In the genomic region with DNA sequence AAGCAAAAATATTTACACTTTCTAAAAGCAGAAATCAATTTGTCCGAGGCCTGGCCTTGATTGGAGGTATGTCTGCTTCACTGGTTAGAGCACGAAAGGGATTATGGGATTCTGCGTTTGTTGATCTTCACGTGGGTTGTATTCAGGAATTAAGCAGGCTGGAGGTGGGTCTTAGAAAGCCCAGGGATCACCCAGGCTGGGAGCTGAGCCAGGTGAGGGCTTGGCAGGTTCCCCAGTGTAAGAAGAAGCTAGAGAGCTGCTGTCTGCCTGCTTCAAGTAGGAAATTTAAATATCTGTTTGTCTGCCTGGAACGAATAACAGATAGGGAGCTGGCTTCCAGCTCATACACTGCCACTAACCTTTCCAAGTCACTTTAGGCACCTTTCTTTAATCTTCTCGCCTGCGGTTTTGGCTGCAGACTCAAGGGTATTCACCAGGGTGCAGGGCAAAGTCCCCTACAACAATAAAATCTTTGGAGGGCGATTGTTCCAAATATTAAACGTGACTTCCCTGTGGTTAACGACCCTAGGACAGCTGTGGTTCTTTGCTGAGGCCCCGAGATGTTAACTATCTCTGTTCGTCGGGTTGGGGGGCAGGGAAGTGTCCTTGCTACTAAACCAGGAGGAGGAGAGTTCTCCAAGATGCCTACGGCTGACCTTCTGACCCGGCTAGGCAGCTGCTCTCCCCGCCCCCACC, we compare ENCODE assay signal across 9 mouse cellular contexts.
DNase-seq lines count a peak whose midpoint lies in the region; ATAC-seq and TF ChIP-seq lines count a peak whose summit lies in the region.
"Had no signal": no experiment of that assay in that cellular context is flagged by ENCODE, and none has a peak within 500 bp of the region (broad histone marks: within the 10 kb centered on the region; RNA-seq: fewer than 3 reads in every experiment).

No protein-coding gene starts in this region.

- 0 out of 2 replicates have a peak overlapping the region, but pooled peaks have one; percentile 10 for H3K9ac ChIP-seq in heart, embryonic 11.5 days (ENCODE audit: low read depth, low read length)
- peak overlapping the region; percentile 17; the same call in 1 of the 2 replicates for H3K9ac ChIP-seq in lung, embryonic 14.5 days

- H3K27ac ChIP-seq in heart, embryonic 11.5 days (ENCODE audit: low read depth, low read length) = peak overlapping the region; percentile 37; the same call in 1 of the 2 replicates
- H3K27ac ChIP-seq in lung, embryonic 14.5 days (ENCODE audit: low read depth) = peak overlapping the region; percentile 78
- peak overlapping the region; percentile 53 for H3K27ac ChIP-seq in small intestine, adult 2 months (ENCODE audit: insufficient read depth, low read depth, low read length)
- H3K27ac ChIP-seq in layer of hippocampus, adult 2 months = no peak overlapping the region
- H3K27ac ChIP-seq: macrophage had no signal

- peaks cover 5% of the 10 kb centered on the region; the same call in 1 of the 2 replicates for H3K27me3 ChIP-seq in heart, embryonic 11.5 days (ENCODE audit: control insufficient read depth, insufficient read depth, low read length)
- no peaks in the 10 kb centered on the region for H3K27me3 ChIP-seq in lung, embryonic 14.5 days (ENCODE audit: insufficient read depth, low read length)
- no peaks in the 10 kb centered on the region for H3K27me3 ChIP-seq in small intestine, adult 2 months (ENCODE audit: control insufficient read depth, insufficient read depth, low read length)

- peaks cover 20% of the 10 kb centered on the region for H3K4me1 ChIP-seq in heart, embryonic 11.5 days (ENCODE audit: control insufficient read depth, insufficient read depth, low read length)
- peaks cover 21% of the 10 kb centered on the region for H3K4me1 ChIP-seq in lung, embryonic 14.5 days (ENCODE audit: insufficient read depth)
- H3K4me1 ChIP-seq in small intestine, adult 2 months (ENCODE audit: control insufficient read depth, insufficient read depth, insufficient read length, low read length) = peaks cover 7% of the 10 kb centered on the region

- H3K9me3 ChIP-seq in heart, embryonic 11.5 days (replicated peaks; ENCODE audit: control insufficient read depth, low read length) = no peaks in the 10 kb centered on the region
- no peaks in the 10 kb centered on the region for H3K9me3 ChIP-seq in lung, embryonic 14.5 days (ENCODE audit: low read depth, low read length)

- peak overlapping the region; percentile 39; the same call in 1 of the 2 replicates for H3K4me3 ChIP-seq in heart, embryonic 11.5 days (ENCODE audit: low read depth, low read length)
- 0 out of 2 replicates have a peak overlapping the region, but pooled peaks have one; percentile 20 for H3K4me3 ChIP-seq in lung, embryonic 14.5 days (ENCODE audit: low read depth, low read length)
- H3K4me3 ChIP-seq in small intestine, adult 2 months (ENCODE audit: low read depth, low read length) = peak overlapping the region; percentile 48
- no peak overlapping the region for H3K4me3 ChIP-seq in layer of hippocampus, adult 2 months

- peak overlapping the region; percentile 61 for H3K4me2 ChIP-seq in heart, embryonic 11.5 days
- peak overlapping the region; percentile 67 for H3K4me2 ChIP-seq in lung, embryonic 14.5 days

- DNase-seq in urinary bladder, postnatal 36 days (ENCODE audit: low spot score in 2 of 2) = peak; percentile 33
- DNase-seq in urinary bladder, postnatal 10 days (ENCODE audit: low spot score) = no peak
- peak; percentile 93 for DNase-seq in kidney, adult 9 months
- peak; percentile 48 for DNase-seq in lung, embryonic 14.5 days
- no peak for DNase-seq in layer of hippocampus, adult 2 months (ENCODE audit: low spot score in 2 of 2)
- no peak for DNase-seq in layer of hippocampus, postnatal 36 days

- no peak for TF ChIP-seq POLR2A in small intestine, adult 2 months (IDR thresholded peaks at IDR 0.05; ENCODE audit: low read depth, low read length)

- TF ChIP-seq CTCF in lung, embryonic 14.5 days (IDR thresholded peaks at IDR 0.05; ENCODE audit: low read depth) = no peak
- no peak for TF ChIP-seq CTCF in small intestine, adult 2 months (IDR thresholded peaks at IDR 0.05; ENCODE audit: extremely low read depth, insufficient read length, insufficient replicate concordance, low read depth, low read length)
- no peak for TF ChIP-seq CTCF in layer of hippocampus, adult 2 months (conservative IDR thresholded peaks at IDR 0.05)

- 6% methylated on average over 16 of the region's 16 CpGs for WGBS in heart, embryonic 11.5 days (ENCODE audit: insufficient replicate concordance)
- 10% methylated on average over 16 of the region's 16 CpGs for WGBS in lung, embryonic 14.5 days
- 8% methylated on average over 16 of the region's 16 CpGs for WGBS in small intestine, adult 2 months

- H3K36me3 ChIP-seq in heart, embryonic 11.5 days (ENCODE audit: control insufficient read depth, insufficient read depth, low read length) = no peaks in the 10 kb centered on the region
- no peaks in the 10 kb centered on the region for H3K36me3 ChIP-seq in lung, embryonic 14.5 days (ENCODE audit: insufficient read depth)
- no peaks in the 10 kb centered on the region for H3K36me3 ChIP-seq in small intestine, adult 2 months (ENCODE audit: control insufficient read depth, insufficient read depth, low read length)

- 0 out of 2 replicates have a peak, but pooled peaks have one; percentile 18 for ATAC-seq in heart, embryonic 11.5 days (replicated peaks; ENCODE audit: insufficient number of reproducible peaks, low FRiP score, low TSS enrichment)
- no peak for ATAC-seq in lung, embryonic 14.5 days (ENCODE audit: insufficient read depth)

Comparison
In these comparisons a context has a peak if more than half of its experiments do, and no peak if none do; other contexts are left out.
1. DNase-seq: peak in urinary bladder, postnatal 36 days (2 of 2), kidney, adult 9 months (single experiment) and lung, embryonic 14.5 days (single experiment); none in urinary bladder, postnatal 10 days (single experiment), layer of hippocampus, adult 2 months (0 of 2) and layer of hippocampus, postnatal 36 days (0 of 2).